Mouse (Mus musculus) lung, adult 2 months (tissue): ENCODE data around the gene Lrfn5.

Experiments
- CTCF ChIP-seq: fragments of 200-500 bp; IDR thresholded peaks from 2 replicates; pipeline ENCODE4 v1.5.1; 2011; ENCODE audit warnings: mild to moderate bottlenecking, low read length, control low read depth; ENCODE audit not compliant: insufficient read depth
- POLR2A ChIP-seq: fragments of 200-500 bp; IDR thresholded peaks from 2 replicates; pipeline ENCODE4 v1.6.1; 2011; ENCODE audit warnings: low read depth, mild to moderate bottlenecking, control low read depth, low read length, borderline replicate concordance; ENCODE audit errors: extremely low read depth

GRCm38 (mm10) chr12:61579949-61580348, 57.0 kb downstream of the Lrfn5 start:
- TF ChIP-seq POLR2A (no peak), CTCF (no peak)
